Mouse (Mus musculus) spleen, adult 18-20 months (tissue): Measurements from ENCODE around the gene Adgrv1.

Source experiments
- DNase-seq, 2 experiments: peaks; one replicate each; pipeline ENCODE4 v3.0.0; 2022; ENCODE audit warnings: mixed read lengths in 2 of 2

Adgrv1 gene

DNA sequence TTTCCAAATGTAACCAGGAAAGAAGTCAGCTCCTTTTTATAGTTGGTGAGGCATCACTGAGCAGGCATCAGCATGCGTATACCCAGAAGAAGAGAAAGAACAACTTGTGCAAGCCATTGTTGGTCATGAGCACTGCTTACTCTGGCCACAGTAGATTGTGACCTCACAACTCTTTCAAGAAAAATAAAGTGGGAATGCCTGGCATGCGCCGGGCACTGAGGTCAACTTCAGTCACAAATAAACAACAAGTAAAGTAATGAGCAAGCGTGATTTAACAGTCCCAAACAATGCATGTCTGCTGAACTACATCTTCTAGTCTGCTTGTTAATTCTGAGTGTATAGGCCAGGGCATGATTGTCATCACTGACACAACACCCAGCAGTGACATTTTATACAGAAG lies 499.6 kb downstream of the Adgrv1 start:
- no peak for DNase-seq

DNA sequence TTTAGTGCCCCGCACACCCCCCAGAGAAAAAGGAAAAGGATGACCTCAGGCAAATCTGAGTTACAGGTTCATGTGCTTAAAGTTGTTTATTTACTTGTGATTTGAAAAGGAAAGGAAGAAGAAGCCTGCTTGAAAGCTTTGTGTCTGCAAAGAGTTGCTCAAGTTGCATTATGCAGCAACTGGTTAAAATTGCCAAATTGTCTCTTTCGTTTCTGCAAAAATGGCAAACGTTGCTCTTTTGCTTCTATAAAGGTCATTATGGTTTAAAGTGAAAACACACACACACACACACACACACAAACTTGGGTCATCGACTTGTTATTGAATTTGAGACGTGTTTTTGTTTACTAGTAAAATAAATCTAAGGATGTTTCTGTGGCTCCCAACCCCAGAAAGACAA lies 500.3 kb downstream of the Adgrv1 start:
- DNase-seq: no peak

DNA sequence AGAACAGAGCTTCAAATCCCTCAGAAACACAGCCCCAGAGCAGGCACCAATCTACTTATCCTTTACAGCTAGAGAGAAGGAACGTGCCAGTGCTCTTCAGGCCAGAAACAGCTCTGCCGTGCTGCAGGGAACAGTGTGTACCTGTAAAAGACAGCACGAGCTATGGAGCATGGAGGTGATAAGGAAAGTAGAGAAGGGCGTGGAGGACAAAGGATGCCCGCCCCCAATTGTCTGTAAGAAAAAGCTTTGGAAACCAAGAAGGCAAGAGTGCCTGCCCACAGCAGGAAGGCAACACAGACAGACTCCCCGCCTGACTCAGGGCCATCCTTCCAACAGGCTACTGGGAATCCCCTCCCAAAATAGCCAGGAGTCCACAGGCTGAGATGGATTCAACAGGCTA lies 501.1 kb downstream of the Adgrv1 start:
- DNase-seq: no peak

DNA sequence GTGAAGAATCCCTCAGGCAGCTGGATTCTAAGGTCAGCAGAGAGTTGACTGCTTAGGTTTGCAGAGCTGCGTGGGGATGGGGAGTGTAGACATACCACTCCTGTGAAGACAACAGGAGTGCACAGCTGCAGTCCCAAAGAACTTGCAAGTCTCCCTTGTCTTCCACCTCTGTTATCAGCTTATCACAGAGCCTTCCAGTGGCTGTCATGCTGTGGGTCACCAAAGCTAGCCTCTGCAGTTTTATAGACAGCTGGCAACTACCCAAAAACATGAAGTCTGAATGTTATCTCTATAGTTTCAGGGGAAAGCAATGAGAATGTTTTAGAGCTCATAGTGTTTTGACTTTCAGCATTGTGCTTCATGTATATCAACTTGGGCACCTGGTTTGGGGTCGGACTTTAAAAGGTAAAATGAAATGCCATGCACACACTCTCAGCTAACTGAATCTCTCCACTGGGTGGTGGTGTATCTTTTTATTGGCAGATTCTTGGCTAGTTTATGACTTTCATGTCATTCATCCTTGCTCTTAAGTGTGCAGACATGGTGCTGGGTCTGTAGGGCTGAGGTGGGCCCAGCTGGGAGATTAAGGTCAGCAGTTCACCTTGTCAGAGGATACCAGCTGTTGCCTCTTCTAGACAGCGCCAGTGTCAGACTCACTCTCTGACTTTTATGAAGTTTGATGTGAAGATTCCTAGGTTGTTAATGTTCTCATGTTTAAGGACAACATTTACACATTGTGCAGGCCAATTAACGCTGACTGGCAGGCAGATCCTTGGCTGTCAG lies 502.0 kb downstream of the Adgrv1 start:
- no peak for DNase-seq

DNA sequence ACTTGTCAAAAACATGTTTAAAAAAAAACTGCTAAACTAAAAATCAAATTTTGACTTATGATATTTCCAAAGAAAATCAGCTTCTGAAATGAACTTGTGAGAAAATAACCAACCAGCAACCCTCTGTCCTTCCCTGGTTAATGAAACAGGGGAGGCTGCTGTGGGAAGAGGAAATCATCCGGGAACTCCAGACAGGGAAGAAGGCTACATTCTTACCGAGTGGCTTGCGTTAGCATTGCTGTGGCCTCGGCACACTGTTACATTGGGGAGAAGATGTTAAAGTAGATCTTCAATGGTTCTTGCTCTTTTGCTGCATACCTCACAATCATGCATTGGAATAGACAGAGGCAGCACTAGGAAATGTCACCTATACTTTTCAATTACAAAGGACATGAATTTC lies 507.1 kb downstream of the Adgrv1 start:
- DNase-seq: no peak

DNA sequence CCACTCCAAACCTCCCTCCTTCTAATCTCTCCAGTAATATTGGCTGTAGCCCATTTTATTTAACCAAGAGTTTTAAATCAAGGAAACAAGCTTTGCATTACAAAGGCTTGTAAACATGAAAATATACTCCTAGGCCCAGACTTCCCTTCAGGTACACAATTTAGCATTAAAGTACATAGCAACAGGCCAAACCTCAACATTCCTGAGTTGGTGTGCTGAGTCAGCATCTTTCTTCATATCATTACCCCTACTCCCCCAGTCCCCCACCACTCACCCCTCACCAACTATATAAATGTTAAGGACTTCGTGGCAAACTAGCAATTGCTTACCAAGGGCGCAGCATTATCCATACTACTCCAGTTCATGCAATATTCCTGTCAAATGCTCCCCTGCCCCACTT lies 510.7 kb downstream of the Adgrv1 start:
- DNase-seq: no peak

DNA sequence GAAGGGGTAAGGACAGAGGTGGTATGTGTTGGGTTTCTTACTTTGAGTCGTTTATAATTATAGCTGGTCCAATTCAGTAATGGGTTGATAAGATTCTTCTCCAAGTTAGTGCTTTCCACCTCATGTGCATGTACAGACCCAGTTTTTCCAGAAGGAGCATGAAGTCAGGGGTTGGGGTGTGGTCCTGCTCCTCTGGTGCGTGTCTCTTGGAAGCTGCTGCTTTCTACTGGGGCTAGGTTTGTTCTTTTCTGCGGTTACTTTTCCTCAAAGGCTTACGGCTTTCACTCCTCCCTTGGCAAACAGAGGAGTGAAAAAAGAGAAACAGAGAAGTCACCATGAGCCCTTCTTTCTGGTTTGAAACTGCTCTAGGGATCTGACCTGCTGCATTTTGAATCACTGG lies 522.5 kb downstream of the Adgrv1 start:
- no peak for DNase-seq

DNA sequence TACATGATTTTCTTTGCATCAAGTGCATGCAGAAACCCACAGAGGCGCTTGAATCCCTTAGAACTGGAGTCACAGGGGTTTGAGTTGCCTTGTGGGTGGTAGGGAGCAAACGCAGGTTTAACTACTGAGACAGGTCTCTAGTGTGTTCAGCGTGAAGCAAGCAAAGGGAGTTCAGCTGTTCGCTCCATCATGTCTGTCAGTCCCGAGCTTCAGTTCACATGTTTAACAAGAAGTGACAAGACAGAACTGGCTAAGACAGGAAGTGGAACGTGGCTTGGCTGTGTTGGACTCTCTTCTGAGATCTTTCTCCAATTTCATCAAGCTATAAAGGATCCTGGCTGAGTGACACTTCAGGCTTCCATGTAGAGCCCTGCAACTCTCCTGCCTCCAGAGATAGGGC lies 523.3 kb downstream of the Adgrv1 start:
- no peak for DNase-seq

DNA sequence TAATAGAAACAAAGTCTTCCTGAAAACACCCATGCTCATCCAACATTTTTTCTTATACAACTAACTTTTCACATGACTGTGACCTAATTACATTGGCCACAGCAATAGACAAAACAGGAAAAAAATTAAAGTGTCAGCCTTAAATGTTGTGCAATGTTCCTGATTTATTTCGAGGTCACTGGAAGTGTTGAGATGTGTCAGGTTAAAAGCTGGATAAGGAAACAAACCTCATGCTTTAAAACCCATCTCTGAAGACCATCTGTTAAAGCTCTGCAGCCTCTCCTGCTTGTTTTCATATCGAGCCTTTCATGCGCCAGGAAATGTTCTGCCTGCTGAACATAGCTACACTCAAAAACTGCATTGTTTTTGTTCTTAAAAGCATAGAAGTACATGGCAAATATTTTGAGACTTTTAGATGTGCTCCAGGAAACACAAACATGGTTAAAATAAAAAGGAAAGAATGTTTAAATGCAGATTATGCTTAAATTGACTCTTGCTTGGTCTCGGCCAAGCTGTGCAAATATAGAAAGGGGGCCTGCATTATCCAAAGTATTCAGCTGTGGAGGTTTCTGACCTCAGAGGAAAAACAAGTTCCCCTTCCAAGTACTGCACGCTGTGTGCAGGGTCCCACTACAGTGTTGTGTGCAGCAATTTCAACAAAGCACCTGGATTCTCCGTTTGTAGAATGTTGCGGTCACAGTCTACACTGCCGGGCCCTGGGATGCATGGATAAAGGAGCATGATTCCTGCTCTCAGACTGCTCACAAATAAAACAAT lies 524.2 kb downstream of the Adgrv1 start:
- DNase-seq: no peak

DNA sequence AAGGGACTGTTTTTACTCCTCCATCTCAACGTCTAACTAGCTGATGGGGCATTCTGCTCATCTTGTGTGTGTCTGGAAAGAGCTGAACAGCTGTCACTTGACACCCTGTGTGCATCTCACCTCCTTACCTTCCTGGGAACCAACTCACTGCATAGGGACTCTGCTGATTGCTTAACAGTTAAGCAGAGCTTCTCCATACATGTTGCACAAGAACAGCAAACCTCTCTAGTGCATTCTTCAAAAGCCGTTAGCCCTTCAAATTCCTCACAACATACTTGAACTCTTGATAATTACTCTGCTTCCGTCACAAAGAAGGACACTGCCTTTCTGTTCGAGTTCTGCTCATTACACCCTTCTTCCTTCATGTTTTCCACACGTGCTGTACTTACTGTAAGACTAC lies 525.5 kb downstream of the Adgrv1 start:
- DNase-seq: no peak

DNA sequence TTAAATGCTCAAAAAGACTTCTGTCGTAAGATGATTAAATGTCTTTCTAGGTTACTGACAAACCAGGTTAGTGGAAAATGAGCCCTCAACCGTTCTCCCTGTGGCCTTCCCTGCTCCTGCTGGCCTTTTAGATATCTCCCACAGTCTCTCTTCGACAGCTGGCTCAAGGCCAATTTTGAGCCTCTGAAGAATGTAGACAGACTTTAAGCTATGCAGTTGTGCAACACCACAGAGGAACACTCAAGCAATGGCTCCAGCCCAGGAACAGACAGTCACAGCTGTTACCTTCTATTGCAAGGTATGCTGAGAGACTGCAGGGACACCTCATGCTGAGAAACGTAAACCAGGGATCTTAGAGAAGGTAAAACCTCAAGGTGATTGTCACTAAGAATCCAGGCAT lies 529.2 kb downstream of the Adgrv1 start:
- no peak for DNase-seq

DNA sequence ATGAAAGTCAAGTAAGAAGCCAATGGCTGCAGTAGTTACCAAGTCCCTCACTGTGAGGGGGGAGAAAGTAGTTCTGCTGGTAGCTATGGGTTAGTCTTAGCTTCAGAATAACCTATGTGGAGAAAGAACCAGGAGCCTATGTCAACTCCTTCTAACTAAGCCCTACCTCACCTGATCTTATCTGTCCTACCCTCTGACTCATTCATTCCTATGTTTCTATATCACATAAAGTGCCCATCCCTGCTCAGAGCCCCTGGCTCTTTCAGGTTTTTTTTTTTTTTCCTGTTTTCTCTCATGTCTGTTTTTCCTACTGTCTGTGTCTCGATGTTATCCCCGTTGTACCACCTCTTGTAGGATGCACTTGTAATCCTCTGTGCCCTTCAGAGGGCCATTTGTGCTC lies 536.5 kb downstream of the Adgrv1 start:
- DNase-seq: no peak

DNA sequence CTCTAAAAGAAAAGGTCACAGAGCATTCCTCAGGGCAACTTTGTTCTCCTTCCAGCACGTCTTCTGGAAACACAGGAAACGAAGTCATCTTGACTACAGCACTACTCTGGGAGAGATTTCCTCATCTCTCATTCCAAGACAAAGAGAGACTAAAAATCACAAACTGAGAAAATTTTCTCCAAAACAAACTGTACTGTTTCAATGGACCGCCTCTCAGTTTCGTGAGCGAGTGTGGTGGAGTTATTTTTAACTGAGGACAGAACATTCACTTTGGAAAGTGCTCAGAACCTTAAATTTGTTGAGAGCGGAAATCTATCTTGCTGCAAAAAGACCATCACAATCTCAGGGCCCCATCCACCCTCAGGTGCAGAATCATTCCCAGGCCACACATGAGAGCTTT lies 538.4 kb downstream of the Adgrv1 start:
- DNase-seq: no peak

DNA sequence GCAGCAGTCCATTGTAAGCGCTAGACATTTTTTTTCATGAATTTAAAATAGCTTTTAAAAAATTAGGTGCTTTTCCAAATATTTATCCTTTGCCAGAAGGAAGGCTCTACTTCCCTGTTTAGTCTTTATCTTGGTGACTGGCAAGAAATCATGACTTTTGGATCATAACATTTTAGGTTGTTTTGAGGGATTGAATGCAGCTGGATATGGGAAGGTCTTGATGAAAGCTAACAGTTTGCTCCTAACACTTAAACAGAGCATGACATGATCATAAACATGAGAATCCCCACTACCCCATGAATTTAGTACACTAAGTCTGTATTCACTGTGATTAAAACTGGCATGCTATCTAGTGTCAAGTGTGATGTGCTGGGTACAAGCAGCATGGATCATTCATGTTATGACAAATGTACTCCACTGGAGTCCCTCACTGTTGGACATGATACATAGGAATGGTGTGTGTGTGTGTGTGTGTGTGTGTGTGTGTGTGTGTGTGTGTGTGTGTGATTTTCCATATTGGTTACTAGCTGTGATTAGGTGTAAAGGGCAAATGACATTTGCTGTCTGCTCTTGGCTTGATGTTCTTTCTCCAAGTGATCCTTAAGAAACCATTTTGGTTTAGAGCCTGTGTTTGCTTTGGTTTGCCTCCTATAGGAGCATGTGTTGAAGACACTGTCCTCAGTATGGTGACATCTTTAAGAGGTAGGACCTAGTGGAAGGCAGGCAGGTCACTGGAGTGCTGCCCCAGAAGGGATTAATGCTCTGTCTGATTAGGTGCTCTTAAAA lies 542.7 kb downstream of the Adgrv1 start:
- no peak for DNase-seq

DNA sequence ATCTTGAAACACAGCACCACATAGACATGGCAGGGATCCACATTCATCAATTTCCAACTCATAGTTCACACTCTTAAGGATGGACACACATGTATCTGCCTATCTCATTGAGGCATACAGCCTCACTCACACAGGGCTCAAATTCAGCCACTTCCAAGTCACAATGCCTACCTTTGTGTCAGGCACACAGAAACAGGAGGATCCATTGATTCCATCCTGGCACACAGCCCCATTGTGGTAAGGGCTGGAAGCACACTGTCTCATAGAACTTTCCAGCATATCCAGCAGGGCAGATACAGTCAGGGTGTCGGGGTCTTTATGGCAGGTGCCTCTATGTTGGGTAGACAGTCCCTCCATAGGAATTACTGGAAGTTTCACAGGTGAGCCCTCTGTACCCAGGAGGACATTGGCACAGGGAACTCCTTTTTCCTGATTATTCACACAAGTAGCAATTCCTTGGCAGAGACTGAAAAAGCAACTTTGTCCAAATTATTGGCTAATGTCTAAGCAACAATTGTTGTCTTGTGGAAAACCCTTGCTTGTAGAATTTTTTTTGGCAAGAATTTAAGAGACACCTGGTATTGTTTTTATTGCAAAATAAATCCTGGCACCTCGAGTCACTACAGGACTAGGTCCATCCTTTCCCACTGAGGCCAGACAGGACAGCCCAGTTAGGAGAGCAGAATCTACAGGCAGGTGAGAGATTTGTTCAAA lies 545.8 kb downstream of the Adgrv1 start:
- no peak for DNase-seq

DNA sequence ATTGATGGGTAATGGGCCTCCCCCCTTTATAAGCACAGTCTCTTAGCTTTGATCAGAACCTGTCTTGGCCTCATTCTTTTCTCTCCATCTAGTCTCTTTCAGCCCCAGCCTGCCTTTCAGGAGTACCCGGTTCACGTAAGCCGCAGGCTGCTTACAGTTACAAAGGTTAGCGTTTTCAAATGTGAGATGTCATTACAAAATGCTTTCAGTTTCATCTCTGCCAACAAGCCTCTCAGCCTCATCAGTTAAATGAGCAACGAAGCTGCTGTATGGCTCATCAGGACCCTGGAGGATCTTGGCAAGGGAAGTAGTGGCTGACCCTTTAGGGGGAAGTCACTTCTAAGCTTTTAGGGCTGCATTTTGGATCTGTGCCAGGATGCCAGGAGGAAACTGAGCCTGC lies 560.7 kb downstream of the Adgrv1 start:
- no peak for DNase-seq

DNA sequence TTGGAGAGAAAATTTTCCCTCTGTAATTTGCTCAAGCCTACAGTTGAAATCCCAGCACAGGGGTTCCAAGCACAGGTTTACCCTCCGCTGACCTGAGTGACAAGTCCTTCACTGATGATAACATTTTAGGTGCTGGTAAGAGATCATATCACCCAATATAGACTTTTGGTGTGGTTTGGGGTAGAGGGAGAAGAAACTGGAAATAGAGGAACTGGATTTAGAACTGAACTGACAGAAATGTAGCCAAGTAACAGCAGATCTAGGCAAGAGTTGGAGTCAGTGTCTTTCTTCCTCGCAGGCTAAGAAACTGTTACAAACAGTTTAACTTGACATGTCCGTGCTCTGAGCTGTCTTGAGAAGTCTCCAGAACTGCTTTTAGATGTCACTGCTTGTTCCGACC lies 581.5 kb downstream of the Adgrv1 start:
- no peak for DNase-seq

DNA sequence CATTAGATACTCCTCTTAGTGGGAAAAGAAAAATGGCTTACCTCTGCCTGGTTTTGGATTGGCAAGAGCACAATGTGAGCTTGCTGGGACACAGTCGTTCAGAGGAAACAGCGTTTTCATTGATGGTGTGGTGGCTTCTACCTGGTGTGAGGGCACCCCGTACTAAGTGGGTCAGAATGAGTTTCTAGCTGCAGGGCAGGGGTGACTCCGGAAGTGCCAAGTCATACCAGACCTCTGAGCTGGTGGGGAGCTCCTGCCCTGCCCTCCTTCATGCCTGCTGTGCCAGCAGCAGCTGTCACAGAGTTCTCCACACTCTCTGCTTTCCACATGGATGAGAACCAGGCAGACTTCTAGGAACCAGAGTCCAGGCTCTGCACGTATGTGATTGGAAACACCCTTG lies 582.0 kb downstream of the Adgrv1 start:
- DNase-seq: no peak

DNA sequence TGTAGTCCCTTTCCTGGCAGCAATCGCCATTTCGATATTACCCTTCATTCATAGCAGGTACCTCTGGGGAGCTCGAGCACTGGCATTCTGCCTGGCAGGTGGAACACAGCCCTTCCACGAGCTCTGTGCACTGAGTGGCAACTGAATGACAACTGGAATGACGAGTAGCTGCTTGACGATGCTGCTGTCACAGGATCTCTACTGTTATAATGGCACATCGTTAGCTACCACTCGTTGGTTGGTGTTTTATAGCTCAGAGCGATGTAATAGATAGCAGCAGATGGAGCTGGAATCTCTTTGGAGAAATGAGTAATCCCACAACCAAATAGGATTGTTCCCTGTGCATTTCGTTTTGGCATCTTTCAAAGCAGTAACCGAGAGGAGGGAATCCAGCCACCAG lies 587.6 kb downstream of the Adgrv1 start:
- DNase-seq: no peak
